Mouse (Mus musculus) right cerebral cortex, adult 18-20 months (tissue): Measurements from ENCODE around the gene E130208F15Rik.

Experiments used
- DNase-seq: peaks from one replicate; pipeline ENCODE4 v3.0.0; 2022; ENCODE audit warnings: mixed read lengths

E130208F15Rik gene

GRCm38 (mm10) chr7:30308076-30309005 lies 13.2 kb upstream of the E130208F15Rik start, which contains the start of gene Alkbh6:
Alkbh6 (plus strand) TSS chr7:30308717.
- peak; percentile 98 for DNase-seq

GRCm38 (mm10) chr7:30309395-30310129 lies 12.0 kb upstream of the E130208F15Rik start:
- DNase-seq = no peak

DNA sequence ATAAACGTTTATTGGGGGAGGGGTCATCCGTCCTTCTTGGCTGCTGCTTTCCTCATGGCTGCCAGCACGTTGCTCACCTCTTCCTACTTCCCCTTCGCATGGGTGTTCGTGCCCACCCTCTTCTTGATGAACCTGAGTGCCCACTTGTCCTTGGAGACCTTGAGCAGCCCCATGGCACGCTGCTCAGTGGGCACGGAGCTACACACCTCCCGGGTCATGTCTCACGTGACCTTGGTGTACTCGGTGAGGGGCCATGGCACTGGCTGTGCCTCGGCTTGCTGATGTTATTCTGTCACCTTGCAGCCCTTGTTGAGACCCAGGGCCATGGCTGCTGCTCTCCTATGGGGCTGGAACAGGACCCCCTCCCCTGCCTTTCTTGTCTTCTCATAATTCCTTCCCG lies 11.4 kb upstream of the E130208F15Rik start:
- no peak for DNase-seq

- no peak for DNase-seq
Measured at GRCm38 (mm10) chr7:30313666-30314320, 7.7 kb upstream of the E130208F15Rik start.

DNA sequence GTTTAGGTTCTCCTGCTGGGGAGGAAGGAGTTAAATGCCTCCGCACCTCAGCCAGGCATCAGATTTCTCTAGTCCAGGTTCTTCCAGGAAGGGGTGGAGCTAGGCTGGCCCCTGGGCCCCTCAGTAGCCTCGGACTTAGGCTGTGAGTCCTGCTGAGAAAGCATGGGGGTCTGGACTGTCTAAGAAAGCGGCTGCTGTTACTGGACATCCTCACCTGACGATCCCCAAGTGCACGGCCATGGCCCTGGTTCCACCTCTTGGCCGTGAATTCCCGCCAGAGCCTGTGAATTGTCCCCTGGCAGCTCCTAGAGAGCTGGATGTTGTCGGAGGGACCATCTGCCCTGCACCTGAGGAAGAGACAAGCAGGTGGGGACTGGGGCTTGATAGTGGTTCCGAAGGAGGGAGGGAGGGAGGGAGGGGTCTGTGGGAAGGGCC lies 6.8 kb upstream of the E130208F15Rik start, which contains the start of gene Syne4:
TSS of gene Syne4 (plus strand) at position 87 of the 435 bp plus-strand sequence.
- no peak for DNase-seq

- DNase-seq = no peak
Measured at GRCm38 (mm10) chr7:30315559-30316529, 5.7 kb upstream of the E130208F15Rik start.

DNA sequence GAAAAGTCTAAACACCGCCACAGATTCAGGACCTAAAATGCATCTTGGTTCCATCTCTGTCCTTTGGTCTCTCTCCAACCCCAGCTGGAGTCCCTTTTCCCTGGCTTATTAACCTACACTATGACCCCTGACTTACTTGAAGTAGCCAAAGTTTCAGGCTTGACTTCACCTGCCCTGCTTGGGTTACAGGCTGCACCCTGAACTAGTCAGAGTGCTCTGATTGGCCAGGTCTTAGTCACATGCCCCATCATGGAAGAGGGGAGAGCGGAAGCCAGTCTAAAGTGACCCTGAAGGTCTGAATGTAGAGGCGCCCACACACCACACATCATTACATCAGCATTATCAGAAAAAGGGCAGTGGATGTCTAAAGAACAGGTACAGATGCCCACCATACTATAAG lies 3.4 kb upstream of the E130208F15Rik start:
- no peak for DNase-seq

DNA sequence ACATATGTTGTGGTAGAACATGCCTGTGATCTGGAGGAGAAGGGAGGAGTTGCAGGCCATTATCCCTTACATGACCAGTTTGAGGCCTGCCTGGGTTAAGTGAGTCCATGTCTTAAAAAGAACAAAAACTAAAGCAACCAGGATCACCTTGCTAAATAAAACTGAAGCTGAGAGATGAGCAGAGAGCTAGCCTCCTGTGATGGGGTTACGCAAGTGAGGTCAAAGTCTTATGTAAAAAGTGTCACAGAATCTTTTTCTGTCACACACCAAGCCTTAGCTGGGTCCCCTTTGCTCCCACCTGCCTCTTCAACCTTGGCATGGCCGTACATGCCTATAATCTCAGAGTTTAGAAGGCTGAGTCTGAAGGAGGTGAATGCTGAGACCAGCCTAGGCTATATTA lies 594 bp upstream of the E130208F15Rik start:
- no peak for DNase-seq

- DNase-seq = peak; percentile 99
Measured at GRCm38 (mm10) chr7:30322285-30322667, 736 bp downstream of the E130208F15Rik start.

GRCm38 (mm10) chr7:30322865-30323264 lies 1.3 kb downstream of the E130208F15Rik start:
- no peak for DNase-seq

DNA sequence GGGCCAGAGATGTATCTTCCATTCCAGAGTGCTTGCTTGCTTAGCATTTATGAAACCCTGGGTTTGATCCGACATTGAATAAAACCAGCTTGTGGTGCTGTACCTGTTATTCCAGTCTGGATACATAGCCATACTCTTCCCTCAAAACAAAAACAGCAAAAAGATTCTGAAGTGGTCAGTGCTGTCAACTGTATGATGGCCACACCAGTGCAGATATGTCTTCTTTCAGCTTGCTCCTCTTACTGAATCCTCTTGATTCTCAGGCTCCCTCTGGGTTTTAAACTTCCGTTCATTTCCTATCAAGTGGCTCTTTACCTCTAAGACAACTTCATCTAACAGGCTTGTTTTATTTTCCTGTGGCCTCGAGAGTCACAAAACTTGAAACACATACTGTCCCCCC lies 2.3 kb downstream of the E130208F15Rik start, which contains the start of gene Sdhaf1:
TSS of gene Sdhaf1 (minus strand) at position 101 of the 400 bp plus-strand sequence.
- DNase-seq = no peak

GRCm38 (mm10) chr7:30324300-30324944 lies 2.9 kb downstream of the E130208F15Rik start:
- peak; percentile 83 for DNase-seq

GRCm38 (mm10) chr7:30325364-30325763 lies 3.8 kb downstream of the E130208F15Rik start:
- no peak for DNase-seq

DNA sequence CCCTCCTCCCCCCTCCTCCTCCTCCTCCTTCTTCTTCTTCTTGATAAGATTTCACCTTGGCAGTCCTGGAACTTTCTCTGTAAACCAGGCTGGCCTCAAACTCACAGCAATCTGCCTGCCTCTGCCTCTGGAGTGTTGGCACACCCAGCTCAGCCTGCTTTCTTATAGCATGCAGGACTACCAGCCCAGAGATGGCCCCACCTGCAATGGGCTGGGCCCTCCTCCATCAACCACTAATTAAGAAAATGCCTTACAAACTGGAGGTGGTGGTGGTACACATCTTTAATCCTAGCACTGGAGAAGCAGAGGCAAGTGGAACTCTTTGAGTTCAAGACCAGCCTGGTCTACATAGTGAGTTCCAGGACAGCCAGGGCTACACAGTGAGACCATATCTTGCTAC lies 4.9 kb downstream of the E130208F15Rik start:
- DNase-seq = no peak

DNA sequence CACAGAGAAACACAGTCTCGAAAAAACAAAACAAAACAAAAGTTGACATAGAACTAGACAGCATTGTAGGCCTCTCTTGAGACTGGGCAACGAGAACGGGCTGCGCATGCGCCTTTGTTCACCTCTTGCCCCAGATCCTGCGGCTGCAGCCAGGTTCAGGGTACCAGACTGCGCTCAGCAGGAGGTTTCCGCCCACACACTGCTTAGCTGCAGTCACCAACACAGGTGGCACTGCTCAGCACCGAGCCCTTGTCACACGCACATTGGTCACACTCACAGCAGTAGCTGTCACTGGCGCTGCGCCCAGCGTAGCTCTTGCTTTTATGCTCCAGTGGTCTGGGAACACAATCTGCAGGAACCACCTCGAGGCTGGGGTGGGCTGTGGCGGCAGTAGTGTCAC lies 5.6 kb downstream of the E130208F15Rik start:
- no peak for DNase-seq

GRCm38 (mm10) chr7:30328379-30328778 lies 6.8 kb downstream of the E130208F15Rik start:
- no peak for DNase-seq

DNA sequence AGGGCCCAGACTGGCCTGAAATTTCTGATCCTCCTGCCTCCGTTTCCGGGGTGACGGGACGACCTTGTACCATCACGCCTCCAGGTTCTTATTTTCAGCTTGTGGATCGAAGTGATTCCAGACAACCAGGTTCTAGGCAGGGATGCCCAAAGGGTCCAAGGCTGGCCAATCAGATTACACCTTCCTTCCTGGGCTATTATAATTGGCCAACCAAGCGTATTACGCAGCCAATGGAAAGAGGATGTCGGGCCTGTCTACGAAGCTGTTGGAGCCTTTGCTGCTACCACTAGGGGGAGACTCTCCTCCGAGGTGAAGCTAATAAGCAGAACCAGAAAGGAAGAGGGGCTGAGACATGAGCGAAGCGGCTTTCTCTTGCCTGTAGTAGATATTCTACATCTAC lies 10.3 kb downstream of the E130208F15Rik start:
- DNase-seq = peak; percentile 96

DNA sequence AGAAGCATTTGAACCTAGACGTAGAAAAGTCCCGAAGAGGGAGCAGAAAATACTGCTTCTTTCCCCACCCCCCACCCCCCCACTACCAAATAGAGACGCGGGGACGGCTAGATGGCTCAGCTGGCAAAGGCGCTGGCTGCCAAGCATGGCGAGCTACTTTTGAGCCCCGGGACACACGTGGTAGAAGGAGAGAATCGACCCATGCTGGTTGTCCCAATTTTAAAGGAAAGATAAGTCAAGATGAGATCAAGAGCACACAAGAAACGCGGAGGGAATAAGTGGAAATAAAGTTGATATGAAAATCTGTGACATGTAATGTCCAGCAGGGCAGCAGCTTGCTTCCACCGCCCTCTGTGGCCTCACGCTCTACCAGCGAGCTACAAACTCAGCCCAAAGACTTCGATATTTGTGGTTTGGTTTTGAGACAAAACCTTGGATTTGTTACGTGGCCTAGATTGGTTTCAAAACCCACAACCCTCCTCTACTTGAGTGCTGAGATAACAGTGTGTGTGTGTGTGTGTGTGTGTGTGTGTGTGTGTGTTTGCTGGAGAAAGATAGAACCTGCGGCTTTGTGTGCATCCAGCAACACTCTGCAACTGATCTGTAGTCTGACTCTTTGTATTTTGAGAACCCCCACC lies 11.2 kb downstream of the E130208F15Rik start:
- DNase-seq = no peak

- DNase-seq = peak; percentile 84
Measured at GRCm38 (mm10) chr7:30333436-30333835, 11.9 kb downstream of the E130208F15Rik start.

- no peak for DNase-seq
Measured at GRCm38 (mm10) chr7:30334563-30334962, 13.0 kb downstream of the E130208F15Rik start.

DNA sequence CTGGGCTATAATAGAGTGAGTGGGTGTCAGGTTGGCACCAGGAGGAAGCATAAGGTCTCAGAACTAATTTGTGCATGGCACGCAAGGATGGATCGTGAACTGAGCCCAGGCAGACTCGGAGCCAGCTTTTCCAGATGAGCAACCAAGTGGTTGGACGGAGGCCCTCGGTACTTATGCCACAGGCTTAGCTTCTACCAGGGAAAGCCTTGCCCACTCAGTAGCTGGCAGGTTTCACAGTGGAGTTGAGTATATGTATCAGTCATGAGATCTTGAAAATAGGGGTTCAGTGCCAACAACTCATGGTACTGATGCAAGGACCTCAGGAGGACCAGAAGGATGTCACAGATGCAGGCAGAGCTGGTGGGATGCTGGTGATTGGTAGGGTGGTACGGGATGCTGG lies 14.1 kb downstream of the E130208F15Rik start:
- DNase-seq = no peak
